Mouse (Mus musculus): ENCODE measurements at regions not wholly inside any gene's neighbourhood (a gene's known extent, or its start where the extent isn't known, plus 50 kb on each side); places are given as distances from the start of the nearest gene placed in this dataset.

DNA sequence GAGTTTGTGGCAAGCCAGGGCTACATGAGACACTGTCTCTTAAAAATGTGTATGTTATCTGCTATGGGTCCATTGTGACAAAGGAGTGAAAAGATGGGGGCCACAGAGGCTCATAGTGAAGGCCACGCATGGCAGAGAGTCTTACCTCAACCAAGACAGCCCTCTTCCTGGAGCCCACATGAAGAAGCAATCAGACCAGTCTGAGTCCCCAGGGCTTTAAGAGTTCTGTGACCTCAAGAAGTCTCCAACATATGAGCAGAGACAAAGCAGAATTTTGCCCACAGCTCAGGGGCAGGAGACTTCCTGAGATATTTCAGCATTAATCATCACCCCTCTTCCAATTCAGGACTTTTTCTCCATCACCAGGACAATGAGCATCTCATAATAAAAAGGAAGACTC is 50.4 kb upstream of the Ankrd34c start:
- no peak for DNase-seq

All from cerebellum, adult 9-10 months (tissue).